Mouse (Mus musculus) left cerebral cortex, postnatal 36 days (tissue): ENCODE results near the gene Ddx25. TPM values are rescaled to one million over a fixed set of nuclear protein-coding genes. Genes with fewer than 3 reads are reported as not detected.

Source experiments
- DNase-seq, 2 experiments: peaks; one replicate each; pipeline ENCODE4 v3.0.0; 2021 to 2022; ENCODE audit warnings: low spot score in 2 of 2, mixed read lengths in 1 of 2
- intact Hi-C: fragments of 180-260 bp; cut with DNase I; formaldehyde crosslinking; loops from one replicate; pipeline ENCODE4 v1.15.1; 2025
- total RNA-seq, 2 experiments: library from RNA; stranded (reverse); gene quantifications; 2 replicates each; pipeline ENCODE4 v1.2.3; 2021

Ddx25 gene
- total RNA-seq, 2 experiments from 2014 or later, result 14.2 to 16.4 TPM

DNA sequence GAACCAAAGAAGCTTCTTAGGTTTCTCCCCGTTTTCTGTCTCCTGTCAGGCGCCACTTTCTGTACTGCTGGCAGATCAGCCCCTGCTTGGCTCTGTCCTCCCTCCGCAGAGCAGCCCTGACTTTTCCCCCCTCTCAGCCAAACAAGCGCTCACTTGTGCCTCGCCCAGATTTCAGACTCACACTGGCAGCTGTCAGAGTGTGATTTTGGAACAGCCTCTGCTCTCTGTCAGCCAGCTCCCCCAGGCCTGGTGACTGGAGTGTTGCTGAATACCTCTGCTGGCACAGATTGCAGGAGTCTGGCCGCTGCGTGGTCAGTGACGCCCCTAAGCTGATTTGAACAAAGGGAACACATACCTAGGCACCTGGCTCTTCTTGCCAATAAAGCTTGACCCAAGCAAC, 50.1 kb downstream of the Ddx25 start:
- peak; percentile 14 to 16 for DNase-seq
- intact Hi-C loops, result no loop called here

DNA sequence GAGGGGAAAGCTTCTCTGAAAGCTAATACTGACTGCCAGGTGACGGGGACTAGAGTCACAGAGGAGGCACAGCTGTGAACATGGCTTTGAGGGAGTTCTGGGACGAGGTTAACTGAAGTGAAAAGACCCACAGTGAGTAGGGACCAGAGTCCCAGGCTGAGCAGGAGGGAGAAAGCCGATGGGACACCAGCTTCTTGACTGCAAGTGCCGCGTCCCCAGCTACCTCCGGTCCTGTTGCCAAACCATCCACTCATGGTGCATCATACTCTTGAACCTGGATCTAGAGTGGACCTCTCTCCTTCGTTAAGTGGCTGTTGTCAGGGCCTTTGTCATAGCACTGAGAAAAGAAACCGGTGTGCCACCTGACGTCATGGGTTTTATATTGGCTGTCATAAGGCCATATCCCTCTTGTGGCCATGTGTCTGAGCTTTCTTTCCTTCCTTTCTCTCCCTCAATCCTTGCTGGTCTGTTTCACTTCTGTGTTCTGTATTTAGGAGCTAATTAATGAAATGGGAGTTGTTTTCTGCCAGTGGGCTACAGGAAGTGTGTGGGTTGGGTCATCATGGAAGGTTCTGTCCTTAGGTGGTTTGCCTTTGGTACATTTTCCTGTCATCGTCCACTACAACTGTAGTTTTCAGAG, 55.8 kb downstream of the Ddx25 start:
- DNase-seq, result no peak
- intact Hi-C loops, result no loop called here

DNA sequence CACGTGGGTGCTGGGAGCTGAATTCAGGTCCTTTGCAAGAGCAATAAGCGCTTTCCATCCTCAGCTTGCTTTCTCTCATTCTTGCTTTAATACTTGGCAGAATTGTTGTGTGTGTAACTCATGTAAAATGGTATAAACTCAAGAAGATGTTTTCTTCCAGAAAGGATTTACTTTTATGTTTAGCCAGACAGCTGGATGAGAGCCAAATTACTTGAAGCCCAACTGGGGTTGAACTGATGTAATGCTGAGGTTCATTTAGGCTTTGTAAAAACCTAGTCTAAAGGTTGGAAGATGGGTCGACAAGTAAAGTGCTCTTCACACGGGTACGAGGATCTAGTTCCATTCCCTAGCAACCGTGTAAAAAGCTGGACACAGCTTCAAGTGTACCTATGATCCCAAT, 58.4 kb downstream of the Ddx25 start:
- intact Hi-C loops, result no loop called here
- DNase-seq, result no peak

DNA sequence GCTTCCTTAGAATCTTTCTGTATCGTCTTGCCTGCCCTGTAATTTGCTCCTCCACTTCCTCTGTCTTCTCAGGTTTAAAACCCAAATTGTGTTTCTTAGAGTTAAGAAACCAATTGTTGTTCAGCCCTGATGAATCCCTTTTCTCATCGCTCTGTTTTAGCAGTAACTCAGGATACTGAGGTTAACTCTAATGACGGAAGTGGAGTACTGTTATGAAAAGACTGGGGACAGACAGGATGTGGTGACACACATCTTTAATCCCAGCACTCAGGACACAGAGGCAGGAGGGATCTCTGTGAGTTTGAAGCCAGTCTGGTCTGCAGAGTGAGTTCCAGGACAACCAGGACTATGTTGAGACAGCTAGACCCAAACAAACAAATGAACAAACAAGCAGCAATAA, 62.9 kb downstream of the Ddx25 start:
- intact Hi-C loops, result no loop called here
- no peak for DNase-seq

DNA sequence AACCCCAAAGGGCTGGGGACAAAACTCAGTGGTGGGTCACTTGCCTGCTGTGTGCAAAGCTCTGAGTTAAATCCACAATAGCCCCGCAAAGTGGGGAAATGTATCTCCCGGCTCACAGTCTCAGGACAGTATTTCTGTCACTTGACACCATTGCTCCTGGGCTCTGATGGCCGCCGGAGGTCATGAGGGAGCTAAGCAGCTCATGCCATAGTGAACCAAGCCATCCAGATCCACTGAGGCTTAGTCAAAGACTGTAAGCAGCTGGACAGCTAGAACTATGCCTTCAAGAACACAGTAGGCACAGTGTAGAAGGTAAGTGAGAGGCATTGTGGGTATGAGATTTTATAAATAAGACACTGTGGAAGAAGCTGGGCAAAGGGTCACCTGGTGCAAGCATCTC, 63.4 kb downstream of the Ddx25 start:
- no peak for DNase-seq
- intact Hi-C loops, result no loop called here

DNA sequence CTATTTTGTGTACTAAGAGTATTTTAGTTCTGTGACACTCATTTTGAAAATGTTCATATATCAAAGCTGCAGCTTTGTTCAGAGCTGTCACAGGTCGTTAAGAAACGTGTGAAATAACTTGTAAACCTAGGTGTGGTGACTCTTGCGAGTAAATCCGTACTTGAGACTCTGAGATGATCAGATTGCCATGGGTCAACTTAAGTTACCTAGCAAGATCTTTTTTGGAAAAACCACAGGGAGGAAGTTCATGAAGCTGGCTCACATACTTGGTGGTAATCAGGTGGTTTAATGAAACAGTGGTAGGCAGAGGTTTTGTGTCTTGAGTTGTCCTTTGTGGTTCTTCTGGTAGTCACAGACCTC, 64.6 kb downstream of the Ddx25 start:
- no peak for DNase-seq
- intact Hi-C loops, result no loop called here

DNA sequence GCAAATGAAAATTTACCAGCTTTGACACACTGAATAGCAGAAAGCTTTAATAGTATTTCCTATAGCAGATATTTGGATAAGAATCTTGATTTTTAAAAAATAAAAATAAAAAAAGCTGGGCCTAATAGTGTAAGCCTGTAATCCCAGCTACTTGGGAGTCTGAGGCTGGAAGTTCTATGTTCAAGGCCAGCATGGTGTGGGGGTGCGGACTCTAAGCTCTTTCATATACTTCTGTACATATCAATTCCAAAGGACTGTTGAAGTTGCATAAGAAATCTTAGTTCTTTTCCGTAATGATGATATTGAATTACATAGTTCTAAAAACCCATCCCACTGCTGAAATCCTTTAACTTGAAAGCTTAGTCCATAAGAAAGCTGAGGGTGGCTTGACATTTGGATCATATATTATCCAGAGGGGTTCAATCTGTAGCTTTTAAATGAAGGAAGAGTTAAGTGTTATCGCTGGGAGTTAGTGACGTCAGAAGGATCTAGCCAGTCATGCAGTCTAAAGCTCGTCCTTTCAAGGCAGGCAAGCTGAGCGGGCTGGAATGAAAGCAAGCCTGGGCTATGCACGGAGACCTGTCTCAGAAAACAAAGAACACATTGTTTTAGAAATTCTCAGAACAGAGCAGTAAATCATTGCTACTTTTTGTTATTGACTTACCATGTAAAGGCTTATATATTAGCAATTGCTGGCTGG, 65.1 kb downstream of the Ddx25 start:
- no peak for DNase-seq

DNA sequence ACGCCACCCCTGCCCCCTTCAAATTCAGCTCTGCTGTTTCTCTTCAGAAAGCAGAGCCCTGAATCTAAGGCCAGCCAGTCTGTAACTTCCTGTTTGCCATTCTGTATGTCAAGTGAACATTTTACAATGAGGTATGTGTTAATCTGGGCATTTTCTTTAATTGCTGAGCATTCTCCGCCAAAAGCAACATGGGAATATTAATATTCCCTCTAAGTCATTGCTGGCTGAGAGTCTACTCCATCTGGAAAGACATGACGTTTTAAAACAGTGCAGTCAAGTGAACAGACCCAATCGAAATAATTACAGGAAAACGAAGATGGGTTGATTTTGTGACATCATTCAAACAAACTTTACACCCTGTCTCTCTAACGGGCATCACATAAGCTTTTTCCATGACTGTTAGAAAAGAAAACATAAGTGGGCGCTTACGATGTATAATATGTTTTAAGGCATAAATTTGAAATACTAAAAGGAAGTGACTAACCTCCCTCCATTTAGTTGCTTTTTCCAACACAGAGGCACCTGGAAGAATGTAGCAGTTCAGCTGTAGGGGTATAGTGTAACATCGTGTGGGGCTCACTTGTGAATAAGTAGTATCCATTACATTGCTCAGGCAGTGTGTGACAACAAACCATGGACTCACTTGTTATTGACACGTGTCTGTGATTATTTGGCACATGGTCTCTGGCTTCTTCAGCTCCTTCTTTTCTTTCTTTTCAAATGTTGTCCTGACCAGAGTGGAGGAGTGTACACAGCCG, 67.0 kb downstream of the Ddx25 start:
- no peak for DNase-seq
- intact Hi-C loops, result no loop called here

More for the DNA sequence above, 65.1 kb downstream of the Ddx25 start:
- intact Hi-C loops, result no loop called here

DNA sequence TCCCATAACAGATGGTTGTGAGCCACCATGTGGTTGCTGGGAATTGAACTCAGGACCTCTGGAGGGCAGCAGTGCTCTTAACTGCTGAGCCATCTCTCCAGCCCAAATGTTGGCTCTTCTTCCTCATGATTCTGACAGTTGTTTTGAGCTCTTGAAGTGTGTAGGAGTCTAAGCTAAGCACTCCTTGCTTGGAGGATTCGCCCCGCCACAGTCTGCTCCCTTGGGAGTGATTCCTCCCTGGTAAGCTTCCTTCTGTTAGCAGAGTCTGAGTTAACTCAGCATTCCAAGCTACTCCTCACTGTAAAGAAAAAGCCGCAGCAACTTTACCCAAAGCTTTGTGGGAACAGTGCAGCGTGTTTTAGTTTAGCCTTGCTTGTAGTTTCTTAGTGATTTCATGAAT, 69.8 kb downstream of the Ddx25 start:
- peak in 1 of 2 experiments; percentile 17 for DNase-seq
- intact Hi-C loops, result loop anchor here (5.0 kb wide), 1 partner anchor 66 kb away; the partner anchor contains the start of gene Cdon

Other genes with a start within 250 kb of the Ddx25 start
- gene Cdon, start 137.4 kb downstream of the Ddx25 start, total RNA-seq, result 1 to 10 TPM; 8.0 to 9.1 TPM
- gene Gm1113, start 40.3 kb downstream of the Ddx25 start, total RNA-seq, result not detected
- 10 to 100 TPM in 1 of 2 experiments, 1 to 10 TPM in 1; 10.0 to 12.7 TPM for gene Pus3, start 67 bp upstream of the Ddx25 start, total RNA-seq
- 1 to 10 TPM in 1 of 2 experiments, under 1 TPM in 1; 0.95 to 1.1 TPM for gene Pate2, start 11.8 kb upstream of the Ddx25 start, total RNA-seq
- 1 to 10 TPM; 7.3 to 8.0 TPM for gene Hyls1, start 11.9 kb upstream of the Ddx25 start, total RNA-seq
- gene Pate4, start 53.4 kb upstream of the Ddx25 start, total RNA-seq, result not detected
- gene Pate3, start 89.7 kb upstream of the Ddx25 start, total RNA-seq, result not detected
- gene Pate1, start 128.9 kb upstream of the Ddx25 start, total RNA-seq, result not detected
- not detected for gene Gm17677, start 182.5 kb upstream of the Ddx25 start, total RNA-seq
- not detected for gene Gm17727, start 219.6 kb upstream of the Ddx25 start, total RNA-seq
- not detected for gene Gm27235, start 231.6 kb upstream of the Ddx25 start, total RNA-seq
- gene D730048I06Rik, start 231.6 kb upstream of the Ddx25 start, total RNA-seq, result not detected